Mouse (Mus musculus) heart, embryonic 13.5 days (tissue): ENCODE measurements around the gene 2510039O18Rik. TPM values are rescaled to one million over a fixed set of nuclear protein-coding genes. Genes with fewer than 3 reads are reported as not detected.

Experiments
- ATAC-seq: fragments of 200-750 bp; cut with Nextera tagmentation; 2 replicates; pipeline ENCODE4 v1.8.0; 2017; ENCODE audit warnings: moderate TSS enrichment; ENCODE audit not compliant: insufficient number of reproducible peaks, low FRiP score, low TSS enrichment; ENCODE audit errors: extremely low read depth
- H3K27ac ChIP-seq: fragments of 300-500 bp; sonication (generic); replicated peaks from 2 replicates; pipeline ENCODE4 v1.5.1; 2015; ENCODE audit warnings: moderate library complexity, mild to moderate bottlenecking, inconsistent platforms
- H3K27me3 ChIP-seq: fragments of 300-500 bp; sonication (generic); replicated peaks from 2 replicates; pipeline ENCODE4 v1.6.1; 2015; ENCODE audit warnings: mild to moderate bottlenecking, inconsistent platforms
- H3K36me3 ChIP-seq: fragments of 300-500 bp; sonication (generic); 2 replicates; pipeline ENCODE4 v1.6.1; 2015; ENCODE audit warnings: mild to moderate bottlenecking, inconsistent platforms
- H3K4me1 ChIP-seq: fragments of 300-500 bp; sonication (generic); 2 replicates; pipeline ENCODE4 v1.6.1; 2015; ENCODE audit warnings: inconsistent platforms
- H3K4me2 ChIP-seq: fragments of 300-500 bp; sonication (generic); 2 replicates; pipeline ENCODE4 v1.6.1; 2015; ENCODE audit warnings: inconsistent platforms, mild to moderate bottlenecking, moderate library complexity
- H3K4me3 ChIP-seq: fragments of 300-500 bp; sonication (generic); 2 replicates; pipeline ENCODE4 v1.5.1; 2015; ENCODE audit warnings: moderate library complexity, mild to moderate bottlenecking, inconsistent platforms
- H3K9ac ChIP-seq: fragments of 300-500 bp; sonication (generic); 2 replicates; pipeline ENCODE4 v1.6.1; 2015; ENCODE audit warnings: inconsistent platforms, mild to moderate bottlenecking, moderate library complexity
- H3K9me3 ChIP-seq: fragments of 300-500 bp; sonication (generic); 2 replicates; pipeline ENCODE4 v1.6.1; 2016; ENCODE audit warnings: inconsistent platforms
- WGBS: fragments of 180-500 bp; shearing (Covaris S2); methylation state at CpG from one replicate; pipeline ENCODE4 v1.1.7; 2015; ENCODE audit warnings: mixed read lengths; 5-methylcytosine and 5-hydroxymethylcytosine counted together
- polyA plus RNA-seq: library from polyadenylated mRNA; unstranded; fragments of >200 nt; fragmentation: Nextera tagmentation; extraction: Ambion mirVana; gene quantifications from 2 replicates; pipeline ENCODE4 v1.2.1, GENCODE M21; 2015

Gene 2510039O18Rik
- polyA plus RNA-seq = 12.4 and 13.0 TPM in 2 replicates

DNA sequence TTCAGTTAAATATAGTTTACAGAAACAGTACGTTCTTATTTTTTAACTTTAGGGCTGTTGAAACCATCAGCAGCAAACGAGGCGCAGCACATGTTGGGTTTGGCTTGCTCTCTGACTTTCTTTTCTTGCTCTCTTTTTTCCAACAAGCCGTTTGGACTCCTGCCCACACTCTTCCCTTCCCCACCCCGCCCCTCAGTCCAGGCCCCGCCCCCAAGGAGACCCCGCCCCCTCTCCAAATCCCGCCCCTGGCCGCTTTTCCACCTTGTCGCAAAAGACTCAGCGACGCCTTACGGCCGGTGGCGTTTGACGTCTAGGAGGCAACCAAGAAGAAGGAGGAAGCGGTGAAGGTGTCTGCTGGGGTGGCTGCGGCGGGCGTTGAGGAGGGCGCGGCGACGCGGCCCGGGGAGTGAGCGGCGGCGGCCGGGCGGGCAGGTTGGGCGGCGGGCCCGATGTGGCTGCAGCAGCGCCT lies at the start of gene 2510039O18Rik:
2510039O18Rik (plus strand) TSS at position 320 of the 469 bp plus-strand sequence.
- peak; percentile 67; the same call in 1 of the 2 replicates for ATAC-seq
- H3K9ac ChIP-seq = peak within 1 kb of the TSS; percentile 93
- peaks cover 56% of the 10 kb centered on the region for H3K4me1 ChIP-seq
- WGBS = under 1% methylated on average over 30 of the region's 35 CpGs
- peak within 1 kb of the TSS; percentile 99 for H3K4me2 ChIP-seq
- H3K9me3 ChIP-seq = no peaks in the 10 kb centered on the region
- H3K36me3 ChIP-seq = peaks cover 31% of the 10 kb centered on the region
- peak within 1 kb of the TSS; percentile 82 for H3K4me3 ChIP-seq
- H3K27ac ChIP-seq = peak within 1 kb of the TSS; percentile 84
- H3K27me3 ChIP-seq = no peaks in the 10 kb centered on the region

DNA sequence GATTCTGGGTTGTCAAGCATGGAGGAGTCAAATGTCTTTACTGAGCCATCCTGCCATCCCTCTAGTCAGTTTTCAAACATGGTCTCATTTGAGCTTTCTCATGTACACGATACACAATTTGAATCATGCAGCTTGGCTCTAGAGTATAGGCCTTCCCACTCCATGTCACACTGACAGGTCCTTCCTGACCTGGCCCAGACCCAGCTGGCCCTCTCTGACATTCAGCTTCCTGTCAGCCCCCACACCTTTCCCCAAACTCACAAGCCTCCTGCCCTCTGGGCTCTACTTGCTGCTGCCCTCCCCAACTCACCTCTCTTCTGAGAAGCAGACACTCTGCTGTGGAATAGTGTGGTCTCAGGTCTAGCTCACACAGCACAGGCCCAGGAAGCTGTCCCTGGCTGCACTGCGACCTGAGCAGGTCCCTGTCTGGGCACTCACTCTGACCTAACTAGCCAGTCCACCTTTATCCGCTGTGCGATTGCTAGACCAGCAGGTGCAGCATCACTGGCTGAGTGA lies 44.8 kb upstream of the 2510039O18Rik start:
- H3K27ac ChIP-seq = peak overlapping the region; percentile 96
- peak overlapping the region; percentile 54 for H3K9ac ChIP-seq
- H3K4me2 ChIP-seq = 0 out of 2 replicates have a peak overlapping the region, but pooled peaks have one; percentile 2
- no peaks in the 10 kb centered on the region for H3K9me3 ChIP-seq
- no peaks in the 10 kb centered on the region for H3K27me3 ChIP-seq
- peaks cover 100% of the 10 kb centered on the region for H3K36me3 ChIP-seq
- H3K4me3 ChIP-seq = no peak overlapping the region
- peaks cover 53% of the 10 kb centered on the region for H3K4me1 ChIP-seq
- WGBS = 76% methylated on average over 4 of the region's 4 CpGs
- no peak for ATAC-seq

DNA sequence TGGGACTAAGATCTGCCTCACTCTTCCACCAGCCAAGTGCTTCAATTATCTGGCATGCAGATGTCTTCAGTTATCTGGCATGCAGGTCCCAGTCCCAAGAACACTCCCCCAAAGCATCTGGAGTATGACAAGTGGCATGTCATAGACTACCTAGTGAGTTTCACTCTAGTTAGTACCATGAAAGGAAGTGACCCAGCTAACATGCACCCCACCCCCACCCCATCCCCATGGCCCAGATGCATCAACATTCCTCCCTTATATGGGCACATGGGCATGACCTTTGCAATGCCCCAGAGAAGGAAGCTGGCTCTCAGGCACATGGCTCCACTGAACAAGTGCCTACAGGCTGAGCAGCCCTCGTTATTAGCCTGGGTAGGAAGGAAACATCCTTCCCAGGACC lies 44.3 kb upstream of the 2510039O18Rik start:
- H3K27me3 ChIP-seq = no peaks in the 10 kb centered on the region
- 21% methylated on average over 1 of the region's 1 CpGs for WGBS
- peak overlapping the region; percentile 57 for H3K9ac ChIP-seq
- peaks cover 57% of the 10 kb centered on the region for H3K4me1 ChIP-seq
- H3K9me3 ChIP-seq = no peaks in the 10 kb centered on the region
- H3K36me3 ChIP-seq = peaks cover 98% of the 10 kb centered on the region
- ATAC-seq = no peak
- H3K4me2 ChIP-seq = peak overlapping the region; percentile 36; the same call in 1 of the 2 replicates
- H3K27ac ChIP-seq = peak overlapping the region; percentile 96
- H3K4me3 ChIP-seq = no peak overlapping the region

DNA sequence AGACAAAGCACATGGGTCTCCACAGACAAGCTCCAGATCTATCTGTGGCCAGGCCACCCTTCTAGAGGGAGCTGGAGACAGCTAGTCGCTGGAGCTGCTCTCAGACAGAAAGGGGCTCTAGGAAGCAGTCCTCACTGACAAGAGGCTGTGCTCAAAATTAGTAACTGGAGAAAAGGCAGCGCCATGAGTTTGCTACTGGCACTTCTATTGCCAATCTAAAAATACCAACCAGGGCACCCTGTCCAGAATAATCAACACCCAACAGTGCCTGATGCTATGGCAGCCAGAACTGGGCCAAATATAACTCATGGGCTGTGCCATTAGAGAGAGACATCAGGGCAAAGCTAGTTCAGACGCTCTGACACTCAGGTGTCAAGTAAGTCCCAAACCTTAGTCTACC lies 43.3 kb upstream of the 2510039O18Rik start:
- peak overlapping the region; percentile 57 for H3K9ac ChIP-seq
- peak overlapping the region; percentile 96 for H3K27ac ChIP-seq
- H3K27me3 ChIP-seq = no peaks in the 10 kb centered on the region
- peak; percentile 27; the same call in 1 of the 2 replicates for ATAC-seq
- H3K36me3 ChIP-seq = peaks cover 98% of the 10 kb centered on the region
- WGBS = 47% methylated on average over 3 of the region's 3 CpGs
- H3K4me1 ChIP-seq = peaks cover 63% of the 10 kb centered on the region
- H3K4me2 ChIP-seq = peak overlapping the region; percentile 36
- H3K4me3 ChIP-seq = no peak overlapping the region
- H3K9me3 ChIP-seq = no peaks in the 10 kb centered on the region

DNA sequence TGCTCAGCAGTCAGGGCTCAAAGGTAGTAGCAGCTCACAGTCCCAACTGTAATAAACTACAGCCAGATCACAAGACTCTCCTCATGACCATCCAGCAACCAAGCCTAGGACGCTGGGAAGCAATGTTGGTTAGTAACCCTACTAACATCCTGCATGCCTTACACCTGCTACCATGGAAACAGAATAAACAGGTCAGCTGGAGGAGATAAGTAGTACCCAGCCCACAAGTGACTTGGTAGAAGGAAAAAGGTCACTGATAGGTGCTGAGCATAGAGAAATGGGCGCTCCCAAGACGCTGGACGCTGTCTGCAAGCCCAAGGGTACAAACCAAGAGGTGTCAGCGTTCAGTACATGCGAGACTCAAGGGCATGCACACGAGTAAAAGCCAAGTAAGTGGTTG lies 40.2 kb upstream of the 2510039O18Rik start:
- 47% methylated on average over 7 of the region's 7 CpGs for WGBS
- H3K27ac ChIP-seq = peak overlapping the region; percentile 56
- H3K27me3 ChIP-seq = no peaks in the 10 kb centered on the region
- peak overlapping the region; percentile 22 for H3K4me2 ChIP-seq
- H3K9ac ChIP-seq = peak overlapping the region; percentile 50
- peaks cover 78% of the 10 kb centered on the region for H3K36me3 ChIP-seq
- no peak overlapping the region for H3K4me3 ChIP-seq
- H3K9me3 ChIP-seq = no peaks in the 10 kb centered on the region
- H3K4me1 ChIP-seq = peaks cover 83% of the 10 kb centered on the region
- ATAC-seq = no peak

DNA sequence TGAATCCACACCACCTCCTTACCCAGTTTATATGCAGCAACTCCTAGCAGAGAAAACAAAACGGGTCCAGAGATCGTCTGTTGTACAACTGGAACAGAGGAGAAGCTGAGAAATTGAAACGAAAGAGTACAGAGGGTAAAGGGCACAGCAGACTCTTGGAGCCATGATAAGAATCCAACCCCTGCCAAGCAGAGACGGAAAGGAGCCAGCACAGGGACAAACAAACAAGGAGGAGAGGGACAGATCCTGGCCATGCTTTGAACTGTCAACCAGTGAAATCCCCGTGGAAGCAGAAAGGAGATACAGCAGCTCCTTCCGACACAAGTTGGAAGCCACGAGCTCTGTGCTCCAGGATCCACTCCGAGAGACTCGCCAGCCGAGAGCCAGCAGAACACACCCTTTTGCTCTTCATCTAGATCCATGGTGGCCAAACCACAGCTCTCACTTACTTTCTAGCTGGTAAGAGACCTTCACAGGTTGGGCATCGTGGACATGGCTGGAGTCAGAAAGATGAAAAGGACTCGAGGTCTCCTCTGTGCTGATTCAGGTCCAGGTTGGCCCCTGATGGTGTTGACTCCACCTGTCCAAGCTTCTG lies 37.7 kb upstream of the 2510039O18Rik start:
- no peaks in the 10 kb centered on the region for H3K9me3 ChIP-seq
- H3K4me1 ChIP-seq = peaks cover 64% of the 10 kb centered on the region
- H3K4me3 ChIP-seq = peak overlapping the region; percentile 95
- 82% methylated on average over 12 of the region's 12 CpGs for WGBS
- peaks cover 52% of the 10 kb centered on the region for H3K36me3 ChIP-seq
- ATAC-seq = no peak
- H3K9ac ChIP-seq = peak overlapping the region; percentile 97
- H3K4me2 ChIP-seq = peak overlapping the region; percentile 86
- no peak overlapping the region for H3K27ac ChIP-seq
- H3K27me3 ChIP-seq = no peaks in the 10 kb centered on the region

DNA sequence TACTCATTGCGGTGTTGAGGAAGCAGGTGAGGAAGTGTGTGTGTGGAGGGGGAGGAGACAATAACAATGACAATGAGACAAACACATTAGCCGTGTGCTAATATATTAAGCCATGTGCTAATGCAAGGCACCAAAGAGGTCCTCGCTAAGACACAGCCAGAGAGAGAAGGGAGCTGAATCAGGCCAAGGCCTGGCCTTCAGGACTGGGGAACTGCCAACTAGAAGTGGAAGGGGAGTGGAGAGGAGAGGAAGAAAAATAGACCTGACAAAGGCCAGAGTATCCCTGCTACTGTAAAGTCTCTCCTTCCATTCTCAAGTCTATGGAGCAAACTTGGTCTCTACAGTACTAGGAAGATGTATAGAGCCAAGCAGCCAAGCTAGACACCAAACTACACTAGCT lies 37.1 kb upstream of the 2510039O18Rik start:
- Histone ChIP-seq H3K27ac (peak overlapping the region; percentile 92), H3K9ac (peak overlapping the region; percentile 97), H3K4me2 (peak overlapping the region; percentile 86), H3K9me3 (no peaks in the 10 kb centered on the region), H3K4me1 (peaks cover 58% of the 10 kb centered on the region), H3K36me3 (peaks cover 49% of the 10 kb centered on the region), H3K27me3 (no peaks in the 10 kb centered on the region), H3K4me3 (peak overlapping the region; percentile 95)
- no peak for ATAC-seq
- 65% methylated on average over 3 of the region's 3 CpGs for WGBS

DNA sequence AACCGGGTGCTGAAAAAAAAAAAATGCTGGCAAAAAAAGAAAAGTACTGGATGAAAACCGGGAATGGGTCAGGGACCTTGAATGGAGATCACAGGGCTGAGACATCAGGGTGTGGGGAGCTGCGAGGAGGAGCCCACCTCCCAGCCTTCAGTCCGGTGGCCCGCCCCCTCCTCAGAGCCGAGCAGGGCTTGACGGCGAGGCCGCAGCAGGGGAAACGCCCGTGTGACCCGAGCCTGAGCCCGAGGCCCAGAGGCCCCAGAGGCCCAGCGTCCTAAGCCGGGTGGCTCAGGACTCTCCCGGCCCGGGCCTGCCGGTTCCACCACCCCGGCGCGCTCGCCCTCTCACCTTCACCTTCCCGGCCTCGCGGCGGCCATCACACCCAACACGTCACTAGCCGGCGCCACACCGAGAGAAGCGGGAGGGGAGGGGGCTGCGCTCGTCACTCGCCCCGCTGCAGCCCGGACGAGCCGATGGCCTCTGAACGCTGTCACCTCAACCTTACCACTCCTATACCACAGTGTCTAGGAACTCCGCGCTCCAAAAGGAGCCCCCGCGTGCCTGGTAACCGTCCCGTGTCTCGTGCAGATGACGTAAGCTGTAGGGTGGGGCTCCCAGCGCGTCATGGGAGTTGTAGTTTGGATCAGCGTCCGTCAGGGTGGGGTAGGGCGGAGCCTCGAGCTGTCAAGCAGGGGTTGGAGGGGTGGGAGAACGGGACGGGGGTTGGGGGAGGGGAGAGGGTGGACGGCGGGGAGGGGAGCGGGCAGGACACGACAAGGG lies 36.2 kb upstream of the 2510039O18Rik start, which contains the start of gene Mfn2:
Mfn2 (minus strand) TSS at position 392 of the 777 bp plus-strand sequence.
- Histone ChIP-seq H3K4me1 (peaks cover 50% of the 10 kb centered on the region), H3K9ac (peak within 1 kb of the TSS; percentile 97), H3K4me3 (peak within 1 kb of the TSS; percentile 95), H3K36me3 (peaks cover 45% of the 10 kb centered on the region), H3K9me3 (no peaks in the 10 kb centered on the region), H3K4me2 (peak within 1 kb of the TSS; percentile 86), H3K27me3 (no peaks in the 10 kb centered on the region), H3K27ac (peak within 1 kb of the TSS; percentile 92)
- WGBS = under 1% methylated on average over 53 of the region's 59 CpGs
- peak; percentile 91 for ATAC-seq

DNA sequence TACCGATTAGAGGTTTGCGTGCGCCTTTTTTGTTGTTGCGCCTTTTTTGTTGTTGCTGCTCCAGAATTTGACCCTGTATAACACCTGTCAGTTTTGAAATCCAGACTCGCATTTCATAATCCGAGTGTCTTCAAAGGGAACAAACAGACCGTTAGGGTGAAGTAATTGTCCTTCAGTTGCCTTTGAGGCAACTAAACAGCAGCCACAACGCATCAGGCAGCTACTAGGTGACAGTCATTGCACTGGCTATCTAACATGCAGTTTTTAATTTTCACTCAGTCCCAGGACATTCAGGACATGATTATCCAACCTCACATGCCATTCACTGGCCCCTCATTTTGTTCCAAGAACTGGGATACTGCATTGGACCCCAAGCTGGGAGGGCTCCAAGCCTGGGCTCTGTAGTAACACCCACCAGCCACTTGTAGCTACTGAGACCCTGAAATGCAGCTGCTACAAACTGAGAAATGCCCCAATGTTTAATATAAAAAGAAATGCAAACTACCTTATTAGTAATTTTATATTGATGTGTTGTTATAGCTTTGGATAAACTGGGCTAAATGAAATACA lies 35.5 kb upstream of the 2510039O18Rik start:
- peak overlapping the region; percentile 86 for H3K4me2 ChIP-seq
- H3K27me3 ChIP-seq = no peaks in the 10 kb centered on the region
- H3K27ac ChIP-seq = peak overlapping the region; percentile 92
- peak overlapping the region; percentile 95 for H3K4me3 ChIP-seq
- H3K9me3 ChIP-seq = no peaks in the 10 kb centered on the region
- H3K9ac ChIP-seq = peak overlapping the region; percentile 97
- peaks cover 43% of the 10 kb centered on the region for H3K4me1 ChIP-seq
- ATAC-seq = no peak
- peaks cover 45% of the 10 kb centered on the region for H3K36me3 ChIP-seq
- WGBS = 4% methylated on average over 8 of the region's 8 CpGs

DNA sequence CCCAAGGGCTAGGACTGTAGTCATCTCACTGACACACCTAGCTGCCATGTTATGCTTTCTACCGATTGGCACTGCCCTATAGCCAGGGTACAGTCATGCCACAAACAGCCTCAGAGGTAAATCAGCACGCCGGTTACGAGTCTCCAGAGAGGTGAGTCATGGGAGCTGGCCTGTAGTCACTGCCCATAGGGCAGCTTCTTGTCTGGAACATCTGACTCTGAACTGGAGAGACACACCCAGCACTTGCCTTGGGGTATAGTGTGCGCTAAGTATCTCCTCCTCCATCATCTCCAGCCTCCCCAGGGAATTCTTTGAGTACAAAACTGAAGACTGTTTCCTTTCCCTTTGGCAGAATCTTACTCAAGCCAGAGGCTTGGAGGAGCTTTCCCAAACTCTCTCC lies 34.5 kb upstream of the 2510039O18Rik start:
- Histone ChIP-seq H3K27ac (no peak overlapping the region), H3K4me2 (no peak overlapping the region), H3K4me3 (no peak overlapping the region), H3K9ac (no peak overlapping the region), H3K36me3 (peaks cover 45% of the 10 kb centered on the region), H3K9me3 (no peaks in the 10 kb centered on the region), H3K27me3 (no peaks in the 10 kb centered on the region), H3K4me1 (peaks cover 32% of the 10 kb centered on the region)
- ATAC-seq = no peak
- 77% methylated on average over 5 of the region's 5 CpGs for WGBS

DNA sequence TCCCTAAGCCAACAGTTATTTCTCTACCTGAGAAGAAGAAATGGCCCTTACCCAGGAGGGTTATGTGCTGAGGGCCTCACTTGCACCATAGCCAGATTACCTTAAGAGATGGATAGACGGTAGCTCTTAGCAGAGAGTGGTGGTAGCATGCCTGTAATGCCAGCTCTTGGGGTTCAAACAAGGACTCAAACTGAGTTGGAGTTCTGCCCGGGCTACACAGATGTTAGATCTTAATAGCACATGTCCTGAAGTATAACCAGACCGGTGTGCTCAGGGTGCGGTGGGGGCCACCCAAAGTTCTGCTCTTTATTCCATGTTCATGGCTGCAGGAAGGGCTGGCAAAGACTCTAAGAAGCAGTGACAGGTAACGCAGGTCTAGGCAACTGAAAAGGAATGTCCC lies 31.2 kb upstream of the 2510039O18Rik start:
- Histone ChIP-seq H3K4me1 (peaks cover 11% of the 10 kb centered on the region), H3K9ac (no peak overlapping the region), H3K36me3 (peaks cover 52% of the 10 kb centered on the region), H3K27me3 (no peaks in the 10 kb centered on the region), H3K9me3 (no peaks in the 10 kb centered on the region), H3K27ac (no peak overlapping the region), H3K4me2 (no peak overlapping the region), H3K4me3 (no peak overlapping the region)
- no peak for ATAC-seq
- WGBS = 86% methylated on average over 5 of the region's 5 CpGs
